In genomic region chr3:86224564-86225421, GRCm38 (mm10) we compare ENCODE assay signal across 7 mouse cellular contexts. TPM values are rescaled to one million over a fixed set of nuclear protein-coding genes. Genes with fewer than 3 reads are reported as not detected.
A peak's percentile ranks its signal among the peaks of the same experiment; 100 is the strongest.
DNase-seq lines count a peak whose midpoint lies in the region; ATAC-seq and TF ChIP-seq lines count a peak whose summit lies in the region.

Gene Lrba (plus strand): TSS chr3:86224680.

- H3K27me3 ChIP-seq in intestine, embryonic 16.5 days (replicated peaks; ENCODE audit: control insufficient read depth, insufficient read depth, low read length) = no peaks in the 10 kb centered on the region
- H3K27me3 ChIP-seq in limb, embryonic 10.5 days (ENCODE audit: low read depth, poor library complexity, severe bottlenecking) = peaks cover 26% of the 10 kb centered on the region
- H3K27me3 ChIP-seq in midbrain, embryonic 12.5 days = peaks cover 4% of the 10 kb centered on the region
- no peaks in the 10 kb centered on the region for H3K27me3 ChIP-seq in small intestine, adult 2 months (ENCODE audit: control insufficient read depth, insufficient read depth, low read length)

- TF ChIP-seq CTCF in small intestine, adult 2 months (IDR thresholded peaks at IDR 0.05; ENCODE audit: extremely low read depth, insufficient read length, insufficient replicate concordance, low read depth, low read length) = peak; percentile 20; the same call in 1 of the 2 replicates

- under 1% methylated on average over 50 of the region's 55 CpGs for whole genome bisulfite sequencing in intestine, embryonic 16.5 days
- WGBS in limb, embryonic 10.5 days = under 1% methylated on average over 54 of the region's 55 CpGs
- under 1% methylated on average over 45 of the region's 55 CpGs for WGBS in midbrain, embryonic 12.5 days
- WGBS in small intestine, adult 2 months = under 1% methylated on average over 55 of the region's 55 CpGs

- peak; percentile 75 to 80 for DNase-seq in adrenal gland, adult 18-20 months (ENCODE audit: low spot score in 2 of 2)
- peak; percentile 50 for DNase-seq in embryo, embryonic 11.5 days (ENCODE audit: low read depth, low spot score)
- peak; percentile 43 to 56 for DNase-seq in gastrocnemius, postnatal 4 days (ENCODE audit: low spot score in 2 of 2)
- DNase-seq in limb, embryonic 10.5 days (ENCODE audit: low spot score) = peak; percentile 84

- no peaks in the 10 kb centered on the region; the same call in 1 of the 2 replicates for H3K4me1 ChIP-seq in intestine, embryonic 16.5 days (ENCODE audit: control insufficient read depth, insufficient read depth, low read length)
- peaks cover 15% of the 10 kb centered on the region for H3K4me1 ChIP-seq in limb, embryonic 10.5 days
- peaks cover 8% of the 10 kb centered on the region; the same call in 1 of the 2 replicates for H3K4me1 ChIP-seq in midbrain, embryonic 12.5 days
- H3K4me1 ChIP-seq in small intestine, adult 2 months (ENCODE audit: control insufficient read depth, insufficient read depth, insufficient read length, low read length) = peaks cover 7% of the 10 kb centered on the region; the same call in 1 of the 2 replicates

- H3K27ac ChIP-seq in intestine, embryonic 16.5 days (ENCODE audit: low read length) = peak within 1 kb of the TSS; percentile 99
- H3K27ac ChIP-seq in limb, embryonic 10.5 days = peak within 1 kb of the TSS; percentile 93
- H3K27ac ChIP-seq in midbrain, embryonic 12.5 days (replicated peaks) = peak within 1 kb of the TSS; percentile 83
- peak within 1 kb of the TSS; percentile 98 for H3K27ac ChIP-seq in small intestine, adult 2 months (ENCODE audit: insufficient read depth, low read depth, low read length)

- H3K4me3 ChIP-seq in intestine, embryonic 16.5 days (ENCODE audit: low read length) = peak within 1 kb of the TSS; percentile 93
- H3K4me3 ChIP-seq in limb, embryonic 10.5 days = peak within 1 kb of the TSS; percentile 94
- H3K4me3 ChIP-seq in midbrain, embryonic 12.5 days = peak within 1 kb of the TSS; percentile 91
- peak within 1 kb of the TSS; percentile 90 for H3K4me3 ChIP-seq in small intestine, adult 2 months (ENCODE audit: low read depth, low read length)

- no peaks in the 10 kb centered on the region for H3K36me3 ChIP-seq in intestine, embryonic 16.5 days (ENCODE audit: control insufficient read depth, insufficient read depth, low read length)
- H3K36me3 ChIP-seq in limb, embryonic 10.5 days = peaks cover 4% of the 10 kb centered on the region
- H3K36me3 ChIP-seq in midbrain, embryonic 12.5 days = no peaks in the 10 kb centered on the region
- no peaks in the 10 kb centered on the region; the same call in none of the 2 replicates for H3K36me3 ChIP-seq in small intestine, adult 2 months (ENCODE audit: control insufficient read depth, insufficient read depth, low read length)

- ATAC-seq in intestine, embryonic 16.5 days = peak; percentile 94
- peak; percentile 36 for ATAC-seq in midbrain, embryonic 12.5 days (ENCODE audit: low FRiP score, low read depth)

- peak within 1 kb of the TSS; percentile 96 for H3K9ac ChIP-seq in intestine, embryonic 16.5 days (ENCODE audit: low read depth, low read length)
- H3K9ac ChIP-seq in midbrain, embryonic 12.5 days (replicated peaks) = peak within 1 kb of the TSS; percentile 76

- peak within 1 kb of the TSS; percentile 83 for H3K4me2 ChIP-seq in intestine, embryonic 16.5 days (ENCODE audit: low read depth, low read length)
- H3K4me2 ChIP-seq in midbrain, embryonic 12.5 days (replicated peaks) = peak within 1 kb of the TSS; percentile 94

- peak; percentile 76; the same call in 1 of the 2 replicates for TF ChIP-seq POLR2A in small intestine, adult 2 months (IDR thresholded peaks at IDR 0.05; ENCODE audit: low read depth, low read length)

- H3K9me3 ChIP-seq in intestine, embryonic 16.5 days (ENCODE audit: control insufficient read depth, low read length) = no peaks in the 10 kb centered on the region
- no peaks in the 10 kb centered on the region for H3K9me3 ChIP-seq in limb, embryonic 10.5 days (replicated peaks)
- H3K9me3 ChIP-seq in midbrain, embryonic 12.5 days = no peaks in the 10 kb centered on the region

RNA-seq across cellular contexts. Expression of gene Lrba, which starts in this region (rescaled TPM):
- total RNA-seq in adrenal gland, adult 18-20 months (2021) = 10 to 100 TPM; 32.7 to 34.9 TPM
- 10 to 100 TPM; 28.7 to 29.7 TPM for total RNA-seq in gastrocnemius, postnatal 4 days (2021)
- 5.9 and 6.0 TPM in 2 replicates for polyA plus RNA-seq in intestine, embryonic 16.5 days (2015; fragmentation: Nextera tagmentation; extraction: Ambion mirVana)
- polyA plus RNA-seq in limb, embryonic 10.5 days (2016; fragmentation: Nextera tagmentation; extraction: Ambion mirVana) = 3.8 and 6.0 TPM in 2 replicates
- 8.8 and 9.8 TPM in 2 replicates for polyA plus RNA-seq in midbrain, embryonic 12.5 days (2016; fragmentation: Nextera tagmentation; extraction: Ambion mirVana)
- 10.0 and 41.1 TPM in 2 replicates for polyA plus RNA-seq in small intestine, adult 2 months (2012; rRNA removed)

Comparison
In these comparisons a context has a peak if more than half of its experiments do, and no peak if none do; other contexts are left out.
1. Peak in every context shown above with its lines: DNase-seq, ATAC-seq, H3K4me3 ChIP-seq and H3K27ac ChIP-seq.